Mouse (Mus musculus) intestine, embryonic 16.5 days (tissue): ENCODE measurements at regions not wholly inside any gene's neighbourhood (a gene's known extent, or its start where the extent isn't known, plus 50 kb on each side); places are given as distances from the start of the nearest gene placed in this dataset.

Source experiments
- ATAC-seq: fragments of 200-750 bp; cut with Nextera tagmentation; 2 replicates; pipeline ENCODE4 v1.8.0; 2017; ENCODE audit warnings: moderate TSS enrichment, moderate library complexity
- H3K27ac ChIP-seq: fragments of 300-500 bp; sonication (generic); 2 replicates; pipeline ENCODE4 v1.5.1; 2014; ENCODE audit warnings: mild to moderate bottlenecking, low read length
- H3K27me3 ChIP-seq: fragments of 300-500 bp; sonication (generic); replicated peaks from 2 replicates; pipeline ENCODE4 v1.6.1; 2014; ENCODE audit warnings: low read length, control low read depth, mixed read lengths; ENCODE audit not compliant: control insufficient read depth, insufficient read depth
- H3K36me3 ChIP-seq: fragments of 300-500 bp; sonication (generic); 2 replicates; pipeline ENCODE4 v1.6.1; 2014; ENCODE audit warnings: low read length, control low read depth; ENCODE audit not compliant: control insufficient read depth, insufficient read depth
- H3K4me1 ChIP-seq: fragments of 300-500 bp; sonication (generic); 2 replicates; pipeline ENCODE4 v1.6.1; 2014; ENCODE audit warnings: low read length, control low read depth, mixed read lengths; ENCODE audit not compliant: control insufficient read depth, insufficient read depth
- H3K4me2 ChIP-seq: fragments of 300-500 bp; sonication (generic); 2 replicates; pipeline ENCODE4 v1.6.1; 2014; ENCODE audit warnings: low read depth, low read length, control low read depth
- H3K4me3 ChIP-seq: fragments of 300-500 bp; sonication (generic); 2 replicates; pipeline ENCODE4 v1.5.1; 2014; ENCODE audit warnings: mild to moderate bottlenecking, low read length
- H3K9ac ChIP-seq: fragments of 300-500 bp; sonication (generic); 2 replicates; pipeline ENCODE4 v1.6.1; 2014; ENCODE audit warnings: low read depth, low read length
- H3K9me3 ChIP-seq: fragments of 300-500 bp; sonication (generic); 2 replicates; pipeline ENCODE4 v1.6.1; 2016; ENCODE audit warnings: low read length, control low read depth; ENCODE audit not compliant: control insufficient read depth
- WGBS: fragments of 180-500 bp; shearing (Covaris S2); extraction: QIAGEN DNeasy Blood & Tissue Kit; methylation state at CpG from one replicate; pipeline ENCODE4 v1.1.7; 2014; 5-methylcytosine and 5-hydroxymethylcytosine counted together

DNA sequence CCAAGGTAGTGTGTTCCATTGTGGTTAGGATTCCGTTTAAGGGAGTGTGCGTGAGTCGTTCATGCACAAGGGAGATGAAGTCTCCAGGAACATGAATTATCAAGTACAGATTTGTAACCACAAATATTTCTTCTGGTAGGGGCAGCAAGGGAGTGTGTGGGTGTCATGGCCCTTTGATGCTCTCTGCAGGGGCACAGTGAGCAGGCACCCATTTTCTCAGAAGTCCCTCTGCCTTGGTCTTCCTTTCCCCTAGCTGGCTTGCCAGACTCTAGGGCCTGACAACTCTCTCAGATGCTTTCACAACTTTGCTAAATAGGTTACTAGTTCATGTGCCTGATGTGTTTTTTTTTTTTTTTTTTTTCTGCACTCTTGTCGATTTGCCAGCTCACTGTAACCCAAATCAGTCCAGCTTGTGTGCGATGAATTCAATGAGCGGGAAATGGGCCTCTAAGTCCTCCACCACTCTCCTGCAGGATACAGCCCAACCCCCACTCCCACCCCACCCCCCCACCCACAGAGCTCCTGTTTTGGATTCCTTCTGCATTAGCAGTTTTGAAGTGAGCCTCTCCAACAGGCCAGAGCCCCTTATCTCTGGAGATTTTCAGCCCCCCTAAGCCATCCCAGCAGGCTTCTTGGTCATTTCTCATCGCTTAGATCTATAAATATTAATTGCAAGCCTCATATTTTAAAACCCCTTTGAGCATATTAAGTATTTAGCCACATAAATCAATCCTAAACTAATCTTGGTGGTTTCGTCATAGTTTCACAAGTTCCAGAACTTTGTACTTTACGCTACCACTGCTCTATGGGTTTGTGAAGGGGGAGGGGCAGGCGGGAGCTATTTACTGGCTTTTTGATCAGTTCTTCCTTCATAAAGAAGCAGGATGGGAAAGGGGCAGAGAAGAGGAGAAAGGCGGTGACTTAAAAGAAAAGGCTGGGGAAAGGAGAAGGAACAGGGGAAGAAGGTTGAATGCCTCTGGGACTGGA lies 628.4 kb upstream of the Cdh11 start:
- WGBS: 51% methylated on average over 11 of the region's 11 CpGs
- Histone ChIP-seq H3K9ac (no peak overlapping the region), H3K4me3 (no peak overlapping the region), H3K4me1 (peaks cover 13% of the 10 kb centered on the region), H3K27ac (peak overlapping the region; percentile 45; the same call in 1 of the 2 replicates), H3K27me3 (no peaks in the 10 kb centered on the region), H3K9me3 (no peaks in the 10 kb centered on the region), H3K36me3 (no peaks in the 10 kb centered on the region), H3K4me2 (no peak overlapping the region)
- ATAC-seq: peak; percentile 86

DNA sequence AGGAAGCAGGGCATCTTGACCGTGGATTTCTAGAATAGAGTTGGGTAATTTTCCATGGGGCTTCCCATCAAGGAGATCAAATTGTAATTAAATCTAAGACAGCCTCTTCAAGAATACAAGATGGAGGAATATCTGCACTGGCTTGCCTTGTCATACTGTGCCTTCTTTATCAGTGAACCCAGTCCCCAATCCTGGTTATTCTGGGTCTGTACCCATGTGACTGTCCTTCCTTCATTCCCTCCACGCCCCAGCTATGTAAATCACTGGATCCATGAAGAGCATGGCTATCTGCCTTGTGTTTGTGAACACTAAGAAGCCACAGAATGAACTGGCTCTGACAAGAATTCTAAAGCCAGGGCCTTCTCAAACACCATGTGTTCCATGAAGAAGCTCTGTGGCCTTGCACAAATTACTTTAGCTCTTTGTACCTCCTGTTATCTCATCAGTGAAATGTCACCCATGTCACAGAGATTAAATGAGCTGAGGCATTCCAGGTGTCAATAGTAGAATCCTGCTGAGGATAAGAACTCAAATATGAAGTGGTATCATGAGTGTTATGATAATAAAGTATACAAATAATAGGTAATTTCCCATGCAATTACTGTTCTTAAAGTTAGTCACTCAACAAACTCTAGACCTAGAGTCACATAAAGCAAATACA lies 637.0 kb upstream of the Cdh11 start:
- ATAC-seq: peak; percentile 70
- no peaks in the 10 kb centered on the region for H3K27me3 ChIP-seq
- no peak overlapping the region for H3K27ac ChIP-seq
- WGBS: 80% methylated on average over 2 of the region's 2 CpGs
- no peaks in the 10 kb centered on the region for H3K36me3 ChIP-seq
- H3K9me3 ChIP-seq: no peaks in the 10 kb centered on the region
- no peak overlapping the region for H3K4me3 ChIP-seq
- H3K9ac ChIP-seq: no peak overlapping the region
- no peaks in the 10 kb centered on the region for H3K4me1 ChIP-seq
- no peak overlapping the region for H3K4me2 ChIP-seq

DNA sequence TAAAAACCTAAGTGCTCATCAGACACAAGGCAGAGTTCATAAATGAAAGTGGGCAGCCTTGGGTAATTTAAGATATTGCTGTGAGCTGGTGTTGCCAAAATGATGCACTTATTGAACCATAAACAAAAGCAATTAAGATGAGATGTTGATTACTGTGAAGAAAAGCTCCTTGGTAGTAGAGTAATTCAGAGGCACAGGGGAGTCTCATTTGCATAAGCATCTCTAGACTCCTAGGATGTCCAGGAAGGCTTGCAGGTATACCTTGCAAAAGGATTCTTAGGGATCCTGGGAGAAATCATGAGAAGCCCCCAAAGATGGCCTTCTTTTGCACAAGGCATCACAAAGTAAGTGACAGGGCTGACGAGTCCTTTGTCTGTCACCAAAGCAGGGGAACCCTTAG lies 640.5 kb upstream of the Cdh11 start:
- no peaks in the 10 kb centered on the region for H3K4me1 ChIP-seq
- no peak overlapping the region for H3K4me3 ChIP-seq
- no peaks in the 10 kb centered on the region for H3K9me3 ChIP-seq
- no peaks in the 10 kb centered on the region for H3K36me3 ChIP-seq
- no peak for ATAC-seq
- no peaks in the 10 kb centered on the region for H3K27me3 ChIP-seq
- no peak overlapping the region for H3K9ac ChIP-seq
- WGBS: 87% methylated on average over 1 of the region's 1 CpGs
- no peak overlapping the region for H3K4me2 ChIP-seq
- H3K27ac ChIP-seq: no peak overlapping the region

DNA sequence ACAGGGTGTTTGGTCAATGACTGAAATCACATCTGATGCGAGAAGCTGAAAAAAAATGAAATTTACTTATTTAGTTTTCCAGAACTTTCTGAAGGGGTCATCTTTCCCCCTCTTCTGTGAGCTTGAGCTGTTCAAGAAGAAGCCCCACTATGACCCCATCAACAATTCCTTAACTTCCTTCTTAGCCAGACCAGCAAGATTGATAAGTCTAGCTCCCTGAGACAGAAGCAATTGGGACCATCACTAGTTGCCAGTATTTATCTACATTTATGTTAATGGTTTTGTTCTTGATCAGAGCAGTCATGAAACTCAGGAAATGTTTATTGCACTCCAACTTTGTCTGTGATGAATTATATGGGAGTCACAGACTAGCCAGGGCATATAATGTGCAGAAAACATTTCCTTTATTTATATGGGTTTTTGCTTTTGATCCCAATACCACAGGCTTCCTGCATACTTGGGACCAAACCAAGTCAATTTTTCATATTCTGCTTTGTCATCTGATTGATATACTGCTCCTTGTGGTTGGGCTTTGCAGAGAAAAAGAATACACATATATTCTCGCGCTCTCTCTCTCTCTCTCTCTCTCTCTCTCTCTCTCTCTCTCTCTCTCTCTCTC lies 645.5 kb upstream of the Cdh11 start:
- ATAC-seq: no peak
- Histone ChIP-seq H3K4me1 (no peaks in the 10 kb centered on the region), H3K9me3 (no peaks in the 10 kb centered on the region), H3K9ac (no peak overlapping the region), H3K4me2 (no peak overlapping the region), H3K4me3 (no peak overlapping the region), H3K36me3 (no peaks in the 10 kb centered on the region), H3K27me3 (no peaks in the 10 kb centered on the region), H3K27ac (no peak overlapping the region)
- 88% methylated on average over 3 of the region's 3 CpGs for WGBS

DNA sequence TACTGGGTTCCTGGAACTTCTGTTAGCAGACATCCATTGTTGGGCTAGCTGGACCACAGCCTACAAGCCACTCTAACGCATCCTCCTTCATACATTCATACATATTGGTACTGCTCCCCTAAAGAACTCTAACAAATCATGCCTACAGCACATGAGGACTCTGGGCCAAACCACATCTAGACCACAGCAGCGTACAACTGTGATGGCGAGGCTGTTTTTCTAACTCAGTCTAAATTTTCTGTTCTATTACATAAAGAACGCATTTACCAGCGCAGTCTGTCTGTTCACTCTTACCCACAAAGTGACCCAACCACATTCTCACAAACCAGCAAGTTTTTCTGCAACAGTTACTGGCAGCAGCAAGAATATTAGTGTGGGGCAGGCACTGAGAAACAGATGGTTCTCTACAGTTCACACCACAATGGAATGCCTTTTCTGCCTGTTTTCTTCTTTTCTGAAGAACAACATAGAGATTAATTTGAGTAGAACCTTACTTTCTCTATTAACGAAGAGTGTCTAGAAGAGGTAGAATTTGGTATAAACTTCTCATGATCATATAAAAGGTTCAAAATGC lies 648.2 kb upstream of the Cdh11 start:
- Histone ChIP-seq H3K4me2 (no peak overlapping the region), H3K9me3 (no peaks in the 10 kb centered on the region), H3K4me3 (no peak overlapping the region), H3K9ac (no peak overlapping the region), H3K36me3 (no peaks in the 10 kb centered on the region), H3K4me1 (no peaks in the 10 kb centered on the region), H3K27ac (no peak overlapping the region), H3K27me3 (no peaks in the 10 kb centered on the region)
- ATAC-seq: no peak
- 94% methylated on average over 6 of the region's 6 CpGs for WGBS

DNA sequence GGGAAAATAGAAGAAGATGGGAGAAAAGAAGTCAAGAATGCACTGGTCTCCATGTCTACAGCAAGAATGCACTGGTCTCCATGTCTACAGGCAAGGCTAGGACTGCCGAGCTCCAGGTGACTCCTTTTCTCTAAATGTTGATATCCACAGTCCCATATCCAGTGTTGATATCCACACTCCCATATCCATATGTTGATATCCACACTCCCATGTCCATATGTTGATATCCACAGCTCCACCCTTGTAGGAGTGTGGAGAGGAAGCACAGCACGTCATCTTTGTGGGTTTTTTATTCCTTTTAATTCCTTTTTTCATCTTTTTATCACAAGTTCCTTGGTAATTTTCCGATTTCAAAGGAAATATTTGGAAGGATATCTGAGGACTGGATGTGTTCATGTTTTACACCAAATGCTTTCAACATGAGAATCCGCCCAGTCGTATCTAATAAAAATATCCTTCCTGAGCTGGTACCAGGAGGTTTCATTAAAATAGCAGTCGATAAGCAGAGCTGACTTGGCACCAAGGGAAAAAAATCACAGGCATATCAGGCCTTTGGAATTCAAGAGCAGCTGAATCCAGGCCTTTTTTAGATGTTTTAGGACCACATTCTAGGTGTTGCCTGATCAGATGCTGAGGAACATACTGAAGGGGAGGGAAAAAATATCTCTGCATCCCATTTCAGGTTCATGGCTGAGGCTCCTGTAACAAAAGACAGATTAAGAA lies 653.7 kb upstream of the Cdh11 start:
- no peak for ATAC-seq
- Histone ChIP-seq H3K27ac (no peak overlapping the region), H3K4me1 (no peaks in the 10 kb centered on the region), H3K9me3 (no peaks in the 10 kb centered on the region), H3K27me3 (no peaks in the 10 kb centered on the region), H3K9ac (no peak overlapping the region), H3K36me3 (no peaks in the 10 kb centered on the region), H3K4me3 (no peak overlapping the region), H3K4me2 (no peak overlapping the region)
- WGBS: 84% methylated on average over 6 of the region's 6 CpGs

DNA sequence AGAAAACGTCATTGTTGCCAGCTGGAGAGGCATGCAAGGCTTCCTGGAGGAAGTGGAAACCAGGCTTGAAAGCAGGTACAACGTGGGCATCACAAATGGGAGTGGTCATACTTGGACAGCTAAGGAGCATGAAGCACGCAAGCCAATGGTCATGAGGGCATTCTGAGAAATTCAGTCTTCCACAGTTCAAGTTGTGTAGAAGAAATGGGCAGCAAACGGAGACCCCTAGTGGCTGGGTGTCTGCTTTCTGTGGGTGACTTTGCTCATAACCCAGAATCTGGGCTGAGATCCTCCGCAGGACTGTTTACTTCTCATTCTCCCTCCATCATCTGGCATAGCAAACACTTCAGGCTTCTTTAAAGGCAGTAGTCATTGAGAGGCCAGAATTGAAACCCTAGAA lies 655.7 kb upstream of the Cdh11 start:
- Histone ChIP-seq H3K27ac (no peak overlapping the region), H3K4me1 (no peaks in the 10 kb centered on the region), H3K4me3 (no peak overlapping the region), H3K9ac (no peak overlapping the region), H3K36me3 (no peaks in the 10 kb centered on the region), H3K4me2 (no peak overlapping the region), H3K9me3 (no peaks in the 10 kb centered on the region), H3K27me3 (no peaks in the 10 kb centered on the region)
- no peak for ATAC-seq
- 61% methylated on average over 5 of the region's 5 CpGs for WGBS

DNA sequence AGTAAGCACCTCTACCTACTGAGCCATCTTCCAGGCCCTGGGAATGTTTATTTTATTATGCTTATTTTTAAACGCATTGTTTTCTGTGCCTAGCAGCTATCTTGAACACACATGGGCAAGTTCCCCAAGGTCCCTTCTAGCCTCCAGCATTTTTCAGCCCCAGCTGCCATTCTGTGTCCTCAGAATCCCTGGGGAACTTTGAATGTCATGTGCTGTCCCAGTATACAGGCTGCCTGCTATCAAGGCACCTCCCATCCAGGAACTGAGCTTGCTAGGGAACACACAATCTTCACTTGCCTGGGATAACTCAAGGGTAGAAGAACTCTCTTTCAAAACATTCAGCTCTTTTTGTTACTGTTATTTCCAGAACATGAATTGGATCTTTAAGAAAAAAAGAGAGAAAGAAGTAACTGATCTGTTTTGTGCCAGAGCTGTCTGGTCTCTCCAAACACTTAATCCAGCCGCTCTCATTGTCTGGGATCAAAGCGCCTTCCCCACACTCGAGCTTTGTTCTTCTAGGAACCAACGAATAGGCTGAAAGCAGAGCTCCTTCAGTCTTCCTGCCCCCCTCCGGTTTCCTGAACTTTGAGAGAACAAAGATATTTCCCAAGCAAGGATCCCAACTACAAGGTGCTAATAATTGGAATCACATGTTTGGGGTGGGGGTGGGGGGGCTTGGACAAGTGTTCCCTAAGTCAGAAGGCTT lies 657.1 kb upstream of the Cdh11 start:
- no peaks in the 10 kb centered on the region for H3K27me3 ChIP-seq
- no peaks in the 10 kb centered on the region for H3K4me1 ChIP-seq
- no peaks in the 10 kb centered on the region for H3K36me3 ChIP-seq
- no peak overlapping the region for H3K9ac ChIP-seq
- no peak for ATAC-seq
- H3K9me3 ChIP-seq: no peaks in the 10 kb centered on the region
- H3K27ac ChIP-seq: no peak overlapping the region
- WGBS: 24% methylated on average over 6 of the region's 6 CpGs
- H3K4me2 ChIP-seq: no peak overlapping the region
- no peak overlapping the region for H3K4me3 ChIP-seq
